Mouse (Mus musculus): ENCODE data around the gene Tcerg1l.
A peak's percentile ranks its signal among the peaks of the same experiment; 100 is the strongest.

GRCm38 (mm10) chr7:138432541-138432940 is 35.0 kb upstream of the Tcerg1l start:
- TF ChIP-seq CTCF (conservative IDR thresholded peaks at IDR 0.05 in 1 of 2, IDR thresholded peaks at IDR 0.05 in 1 of 2; ENCODE audit: low read depth in 2 of 2, low read length in 2 of 2) (peak in 1 of 2 experiments; percentile 11; a peak in 1 of 4 replicates), EP300 (IDR thresholded peaks at IDR 0.05; ENCODE audit: low read length) (no peak), MAX (IDR thresholded peaks at IDR 0.05; ENCODE audit: low read length) (no peak), POLR2A (IDR thresholded peaks at IDR 0.05; ENCODE audit: low read depth, low read length) (no peak), CHD2 (IDR thresholded peaks at IDR 0.05; ENCODE audit: low read length) (no peak), JUN (IDR thresholded peaks at IDR 0.05; ENCODE audit: insufficient read depth, low read depth, low read length) (no peak), ZNF384 (IDR thresholded peaks at IDR 0.05; ENCODE audit: low read depth, low read length) (no peak), RAD21 (IDR thresholded peaks at IDR 0.05; ENCODE audit: low read depth, low read length) (no peak), TBP (conservative IDR thresholded peaks at IDR 0.05; ENCODE audit: low read depth, low read length) (no peak), CHD1 (IDR thresholded peaks at IDR 0.05; ENCODE audit: low read depth, low read length) (no peak), SIN3A (IDR thresholded peaks at IDR 0.05; ENCODE audit: low read length) (no peak)

Measured in CH12.LX (cell line).